Mouse (Mus musculus) CD4-positive naive resting alpha-beta T cell, adult 57 days (primary cell): ENCODE data around the gene Hps5. TPM values are rescaled to one million over a fixed set of nuclear protein-coding genes. Genes with fewer than 3 reads are reported as not detected.

Experiments used
- total RNA-seq: library from RNA; stranded (reverse); gene quantifications from one replicate; pipeline ENCODE4 v1.2.4, GENCODE M21; 2023

Gene Hps5
- 44.3 TPM for total RNA-seq

GRCm38 (mm10) chr7:46795287-46796205, at the start of gene Hps5, which contains the start of gene Gtf2h1:
Gene Hps5 (minus strand): TSS chr7:46796064.
Gene Gtf2h1 (plus strand): TSS chr7:46796103.

GRCm38 (mm10) chr7:46840787-46841525, 45.1 kb upstream of the Hps5 start, which contains the start of gene Ldha:
Gene Ldha (plus strand): TSS chr7:46841475.

GRCm38 (mm10) chr7:46751490-46751889, 44.4 kb downstream of the Hps5 start, which contains the start of gene Saa2:
Gene Saa2 (plus strand): TSS chr7:46751790.

GRCm38 (mm10) chr7:46742880-46743279, 53.0 kb downstream of the Hps5 start, which contains the start of gene Saa1:
Gene Saa1 (minus strand): TSS chr7:46742980.

GRCm38 (mm10) chr7:46732458-46732857, 63.4 kb downstream of the Hps5 start, which contains the start of gene Saa4:
Gene Saa4 (minus strand): TSS chr7:46732603.

GRCm38 (mm10) chr7:46715600-46715999, 80.3 kb downstream of the Hps5 start, which contains the start of gene Saa3:
Gene Saa3 (minus strand): TSS chr7:46715700.

Other genes starting within 250 kb of the Hps5 start
- 20.0 TPM for gene Sergef, start 156.3 kb downstream of the Hps5 start, total RNA-seq
- gene Tph1, start 123.5 kb downstream of the Hps5 start, total RNA-seq: not detected
- gene Saal1, start 85.4 kb downstream of the Hps5 start, total RNA-seq: 11.2 TPM
- 0.27 TPM for gene Saa3, start 80.4 kb downstream of the Hps5 start, total RNA-seq
- gene Saa4, start 63.5 kb downstream of the Hps5 start, total RNA-seq: not detected
- not detected for gene Saa1, start 53.1 kb downstream of the Hps5 start, total RNA-seq
- gene Saa2, start 44.3 kb downstream of the Hps5 start, total RNA-seq: not detected
- gene Gtf2h1, start within 50 bp of the Hps5 start, total RNA-seq: 54.8 TPM
- gene Ldha, start 45.4 kb upstream of the Hps5 start, total RNA-seq: 294 TPM
- gene Ldhc, start 65.1 kb upstream of the Hps5 start, total RNA-seq: not detected
- gene Tsg101, start 123.9 kb upstream of the Hps5 start, total RNA-seq: 60.4 TPM
- 5.1 TPM for gene Uevld, start 162.5 kb upstream of the Hps5 start, total RNA-seq
- not detected for gene Gm9999, start 187.5 kb upstream of the Hps5 start, total RNA-seq
- 68.5 TPM for gene Spty2d1, start 212.3 kb upstream of the Hps5 start, total RNA-seq